Mouse (Mus musculus) midbrain, embryonic 11.5 days (tissue): ENCODE results near the gene Tdrd9. TPM values are rescaled to one million over a fixed set of nuclear protein-coding genes. Genes with fewer than 3 reads are reported as not detected.
"Not testable (repeated sequence)": the region's sequence is repeated elsewhere in the genome, so short reads cannot be mapped to it uniquely, and the experiment has no call there.

Experiments
- ATAC-seq: fragments of 200-750 bp; cut with Nextera tagmentation; 2 replicates; pipeline ENCODE4 v1.8.0; 2017; ENCODE audit warnings: moderate TSS enrichment, moderate library complexity; ENCODE audit not compliant: low FRiP score
- DNase-seq: peaks from one replicate; pipeline ENCODE4 v3.0.0; 2015; ENCODE audit warnings: low spot score; ENCODE audit errors: missing footprints
- H3K27ac ChIP-seq: fragments of 300-500 bp; sonication (generic); 2 replicates; pipeline ENCODE4 v1.5.1; 2014; ENCODE audit warnings: low read depth, low read length
- H3K27me3 ChIP-seq: fragments of 300-500 bp; sonication (generic); 2 replicates; pipeline ENCODE4 v1.6.1; 2014; ENCODE audit warnings: mild to moderate bottlenecking, low read length, moderate library complexity, mixed read lengths; ENCODE audit not compliant: control insufficient read depth, insufficient read depth
- H3K36me3 ChIP-seq: fragments of 300-500 bp; sonication (generic); 2 replicates; pipeline ENCODE4 v1.6.1; 2014; ENCODE audit warnings: mild to moderate bottlenecking, low read length, moderate library complexity, mixed read lengths; ENCODE audit not compliant: control insufficient read depth, insufficient read depth
- H3K4me1 ChIP-seq: fragments of 300-500 bp; sonication (generic); 2 replicates; pipeline ENCODE4 v1.6.1; 2014; ENCODE audit warnings: low read length; ENCODE audit not compliant: control insufficient read depth, insufficient read depth
- H3K4me2 ChIP-seq: fragments of 300-500 bp; sonication (generic); 2 replicates; pipeline ENCODE4 v1.6.1; 2014; ENCODE audit warnings: mild to moderate bottlenecking, moderate library complexity
- H3K4me3 ChIP-seq: fragments of 300-500 bp; sonication (generic); 2 replicates; pipeline ENCODE4 v1.5.1; 2014; ENCODE audit warnings: low read depth, low read length
- H3K9ac ChIP-seq: fragments of 300-500 bp; sonication (generic); 2 replicates; pipeline ENCODE4 v1.6.1; 2014; ENCODE audit warnings: low read length
- H3K9me3 ChIP-seq: fragments of 300-500 bp; sonication (generic); 2 replicates; pipeline ENCODE4 v1.6.1; 2016; ENCODE audit warnings: low read length; ENCODE audit not compliant: control insufficient read depth
- WGBS: fragments of 180-500 bp; shearing (Covaris S2); extraction: QIAGEN DNeasy Blood & Tissue Kit; methylation state at CpG from one replicate; pipeline ENCODE4 v1.1.7; 2014; 5-methylcytosine and 5-hydroxymethylcytosine counted together
- polyA plus RNA-seq: library from polyadenylated mRNA; unstranded; fragments of >200 nt; fragmentation: Nextera tagmentation; extraction: Ambion mirVana; gene quantifications from 2 replicates; pipeline ENCODE4 v1.2.1, GENCODE M21; 2014

Tdrd9 gene
- polyA plus RNA-seq, 1 experiment from 2014 or later: 1.4 TPM

GRCm38 (mm10) chr12:112033409-112033975, 62.1 kb downstream of the Tdrd9 start:
- Histone ChIP-seq H3K9me3 (no peaks in the 10 kb centered on the region), H3K9ac (no peak overlapping the region), H3K27me3 (no peaks in the 10 kb centered on the region), H3K4me2 (no peak overlapping the region), H3K27ac (no peak overlapping the region), H3K4me1 (no peaks in the 10 kb centered on the region), H3K4me3 (no peak overlapping the region), H3K36me3 (no peaks in the 10 kb centered on the region)
- ATAC-seq: no peak
- WGBS: 82% methylated on average over 10 of the region's 10 CpGs
- DNase-seq: no peak

DNA sequence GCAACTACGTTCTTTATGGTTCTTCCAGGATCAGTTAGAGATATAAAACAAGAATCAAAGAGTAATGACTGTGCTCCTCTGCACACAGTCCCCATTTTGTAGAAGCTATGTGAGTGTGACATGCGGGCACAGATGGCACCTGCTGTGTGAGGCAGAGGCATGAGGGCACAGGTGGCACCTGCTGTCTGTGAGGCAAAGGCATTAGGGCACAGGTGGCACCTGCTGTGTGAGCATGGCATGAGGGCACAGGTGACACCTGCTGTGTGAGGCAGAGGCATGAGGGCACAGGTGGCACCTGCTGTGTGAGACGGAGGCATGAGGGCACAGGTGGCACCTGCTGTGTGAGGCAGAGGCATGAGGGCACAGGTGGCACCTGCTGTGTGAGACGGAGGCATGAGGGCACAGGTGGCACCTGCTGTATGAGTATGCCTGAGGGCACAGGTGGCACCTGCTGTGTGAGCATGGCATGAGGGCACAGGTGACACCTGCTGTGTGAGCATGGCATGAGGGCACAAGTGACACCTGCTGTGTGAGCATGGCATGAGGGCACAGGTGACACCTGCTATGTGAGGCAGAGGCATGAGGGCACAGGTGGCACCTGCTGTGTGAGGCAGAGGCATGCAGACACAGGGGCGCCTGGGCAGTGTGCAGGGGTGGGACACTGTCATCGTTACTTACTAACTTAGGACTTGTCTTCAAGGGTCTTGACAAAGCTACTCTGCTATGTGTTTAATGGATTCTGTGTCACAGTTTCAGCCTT, 64.2 kb downstream of the Tdrd9 start:
- H3K9me3 ChIP-seq, H3K4me1 ChIP-seq, H3K27me3 ChIP-seq, DNase-seq, H3K36me3 ChIP-seq, H3K4me2 ChIP-seq, ATAC-seq, H3K4me3 ChIP-seq, H3K27ac ChIP-seq, H3K9ac ChIP-seq: not testable (repeated sequence)
- 85% methylated on average over 6 of the region's 6 CpGs for WGBS

DNA sequence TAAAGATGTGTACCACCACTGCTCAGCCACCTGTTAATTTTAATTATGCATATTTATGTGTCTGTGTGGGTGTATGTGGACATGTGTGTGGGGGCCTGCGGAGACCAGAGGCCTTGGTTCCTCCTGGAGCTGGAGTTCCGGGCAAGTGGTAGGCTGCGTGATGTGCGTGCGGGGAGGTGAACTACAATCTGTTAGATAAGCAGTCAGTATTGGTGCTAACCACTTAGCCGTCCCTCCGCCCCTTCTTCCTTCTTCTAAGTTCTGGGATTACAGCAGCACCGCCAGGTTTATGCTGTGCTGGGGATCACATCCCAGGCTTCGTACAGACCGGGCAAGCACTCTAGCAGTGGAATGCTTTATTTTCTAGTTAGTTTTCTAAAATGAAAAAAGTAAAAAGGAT, 67.1 kb downstream of the Tdrd9 start:
- no peak overlapping the region for H3K9ac ChIP-seq
- H3K4me1 ChIP-seq: no peaks in the 10 kb centered on the region
- no peaks in the 10 kb centered on the region for H3K36me3 ChIP-seq
- H3K4me2 ChIP-seq: no peak overlapping the region
- no peak overlapping the region for H3K4me3 ChIP-seq
- no peak for DNase-seq
- H3K27ac ChIP-seq: no peak overlapping the region
- H3K27me3 ChIP-seq: no peaks in the 10 kb centered on the region
- ATAC-seq: no peak
- 95% methylated on average over 10 of the region's 10 CpGs for WGBS
- H3K9me3 ChIP-seq: no peaks in the 10 kb centered on the region

- 91% methylated on average over 10 of the region's 10 CpGs for WGBS
- no peaks in the 10 kb centered on the region for H3K27me3 ChIP-seq
- no peak overlapping the region for H3K9ac ChIP-seq
- H3K36me3 ChIP-seq: no peaks in the 10 kb centered on the region
- H3K9me3 ChIP-seq: no peaks in the 10 kb centered on the region
- H3K4me3 ChIP-seq: no peak overlapping the region
- H3K27ac ChIP-seq: no peak overlapping the region
- no peaks in the 10 kb centered on the region for H3K4me1 ChIP-seq
- ATAC-seq (no peak), DNase-seq (no peak)
- H3K4me2 ChIP-seq: no peak overlapping the region
These were observed 67.8 kb downstream of the Tdrd9 start for GRCm38 (mm10) chr12:112039169-112039568.

- 91% methylated on average over 14 of the region's 14 CpGs for WGBS
These were observed 71.3 kb downstream of the Tdrd9 start for GRCm38 (mm10) chr12:112042681-112043080.

DNA sequence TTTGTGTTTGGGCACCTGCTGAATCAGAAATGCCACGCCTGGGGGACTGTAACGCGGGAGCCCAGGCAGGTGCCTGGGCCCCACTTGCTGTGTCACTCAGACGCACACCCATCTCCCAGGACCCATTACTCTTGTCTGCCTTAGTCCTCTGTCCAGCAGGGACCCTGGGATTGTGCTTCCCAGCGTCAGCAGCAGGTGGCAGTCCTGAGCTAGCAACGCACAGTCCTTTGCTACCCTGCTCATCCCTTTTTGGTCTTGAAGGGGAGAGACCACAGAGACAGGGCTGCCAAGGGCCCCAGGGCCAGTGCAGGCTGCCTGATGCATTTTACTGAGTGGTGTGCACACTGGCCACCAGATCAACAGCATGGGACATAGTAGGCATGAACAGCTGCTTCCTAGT, 106.3 kb downstream of the Tdrd9 start:
- Histone ChIP-seq H3K27ac (no peak overlapping the region), H3K36me3 (no peaks in the 10 kb centered on the region), H3K27me3 (no peaks in the 10 kb centered on the region), H3K9ac (no peak overlapping the region), H3K4me2 (no peak overlapping the region), H3K9me3 (no peaks in the 10 kb centered on the region), H3K4me1 (no peaks in the 10 kb centered on the region), H3K4me3 (no peak overlapping the region)
- ATAC-seq: peak; percentile 55
- WGBS: 17% methylated on average over 6 of the region's 6 CpGs
- DNase-seq: peak; percentile 98

More at GRCm38 (mm10) chr12:112042681-112043080, 71.3 kb downstream of the Tdrd9 start:
- Histone ChIP-seq H3K27ac (no peak overlapping the region), H3K27me3 (no peaks in the 10 kb centered on the region), H3K4me2 (no peak overlapping the region), H3K4me3 (no peak overlapping the region), H3K4me1 (no peaks in the 10 kb centered on the region), H3K9me3 (no peaks in the 10 kb centered on the region), H3K9ac (no peak overlapping the region), H3K36me3 (no peaks in the 10 kb centered on the region)
- DNase-seq: no peak
- no peak for ATAC-seq

DNA sequence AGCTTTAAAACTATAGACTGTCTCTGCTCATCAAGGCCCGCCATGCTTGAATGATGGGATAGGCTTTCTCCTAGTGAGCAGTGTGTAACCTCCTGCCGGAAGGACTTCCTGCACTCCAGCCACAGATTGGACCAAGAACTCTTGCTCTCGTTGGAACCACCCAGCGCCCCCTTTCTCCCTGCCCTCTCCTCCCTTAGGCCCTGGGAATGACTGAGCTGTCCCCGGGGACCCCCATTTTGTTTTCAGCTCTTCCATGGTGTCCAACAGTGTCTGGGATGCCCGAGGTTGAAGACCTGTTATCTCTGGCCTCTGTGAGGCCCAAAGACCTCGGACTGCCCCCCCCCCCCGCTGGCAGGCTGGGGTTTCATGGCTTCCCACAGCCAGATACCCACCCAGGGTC, 108.6 kb downstream of the Tdrd9 start:
- Histone ChIP-seq H3K4me1 (no peaks in the 10 kb centered on the region), H3K27me3 (no peaks in the 10 kb centered on the region), H3K4me2 (no peak overlapping the region), H3K4me3 (no peak overlapping the region), H3K27ac (no peak overlapping the region), H3K9me3 (no peaks in the 10 kb centered on the region), H3K9ac (no peak overlapping the region), H3K36me3 (no peaks in the 10 kb centered on the region)
- 80% methylated on average over 8 of the region's 8 CpGs for WGBS
- ATAC-seq (no peak), DNase-seq (no peak)

DNA sequence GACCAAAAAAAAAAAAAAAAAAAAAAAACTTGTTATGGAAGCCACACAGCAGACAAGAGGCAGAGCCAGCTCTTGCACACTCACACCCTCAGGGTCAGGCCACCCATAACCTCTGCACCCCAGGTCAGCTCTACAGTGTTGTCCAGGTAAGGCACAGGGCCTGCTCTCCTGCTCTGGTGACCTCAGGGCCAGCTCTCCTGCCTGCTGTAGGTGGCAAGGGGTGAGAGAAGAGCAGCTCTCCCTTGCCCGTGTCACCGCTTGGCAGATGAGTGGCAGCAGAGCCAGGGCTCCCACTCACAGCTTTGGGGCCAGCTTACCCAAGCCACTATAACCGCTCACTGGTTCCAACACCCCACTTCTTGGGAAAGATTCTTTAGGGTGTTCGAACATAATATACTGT, 109.6 kb downstream of the Tdrd9 start:
- no peak overlapping the region for H3K4me3 ChIP-seq
- 92% methylated on average over 4 of the region's 4 CpGs for WGBS
- H3K36me3 ChIP-seq: no peaks in the 10 kb centered on the region
- no peaks in the 10 kb centered on the region for H3K9me3 ChIP-seq
- no peaks in the 10 kb centered on the region for H3K4me1 ChIP-seq
- H3K27ac ChIP-seq: no peak overlapping the region
- H3K4me2 ChIP-seq: no peak overlapping the region
- no peak for ATAC-seq
- DNase-seq: no peak
- no peaks in the 10 kb centered on the region for H3K27me3 ChIP-seq
- no peak overlapping the region for H3K9ac ChIP-seq

DNA sequence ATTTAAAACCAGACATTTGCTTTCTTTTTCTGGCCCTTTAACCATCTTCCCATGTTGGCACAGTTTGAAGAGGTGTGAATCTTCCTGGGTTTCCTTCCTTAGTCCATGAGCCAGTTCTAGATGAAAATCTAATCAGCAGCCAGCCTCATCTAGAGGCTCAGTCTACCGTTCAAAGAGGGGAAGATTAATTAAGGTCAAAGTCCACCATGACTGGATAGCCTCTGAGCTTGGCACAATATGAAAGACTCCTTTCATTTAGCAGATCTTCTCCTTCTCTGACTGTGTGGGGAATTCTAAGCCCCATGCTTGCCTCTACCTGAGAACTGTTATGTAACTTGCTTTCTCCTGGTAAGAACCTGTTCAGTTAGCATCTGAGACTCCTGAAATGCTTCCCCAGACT, 110.9 kb downstream of the Tdrd9 start:
- no peaks in the 10 kb centered on the region for H3K9me3 ChIP-seq
- H3K27me3 ChIP-seq: no peaks in the 10 kb centered on the region
- H3K27ac ChIP-seq: no peak overlapping the region
- H3K4me3 ChIP-seq: no peak overlapping the region
- no peaks in the 10 kb centered on the region for H3K36me3 ChIP-seq
- ATAC-seq: no peak
- WGBS: 50% methylated on average over 1 of the region's 1 CpGs
- DNase-seq: no peak
- no peak overlapping the region for H3K4me2 ChIP-seq
- no peaks in the 10 kb centered on the region for H3K4me1 ChIP-seq
- H3K9ac ChIP-seq: no peak overlapping the region
